Comparison of ENCODE assay signal across 8 mouse cellular contexts in the genomic region with DNA sequence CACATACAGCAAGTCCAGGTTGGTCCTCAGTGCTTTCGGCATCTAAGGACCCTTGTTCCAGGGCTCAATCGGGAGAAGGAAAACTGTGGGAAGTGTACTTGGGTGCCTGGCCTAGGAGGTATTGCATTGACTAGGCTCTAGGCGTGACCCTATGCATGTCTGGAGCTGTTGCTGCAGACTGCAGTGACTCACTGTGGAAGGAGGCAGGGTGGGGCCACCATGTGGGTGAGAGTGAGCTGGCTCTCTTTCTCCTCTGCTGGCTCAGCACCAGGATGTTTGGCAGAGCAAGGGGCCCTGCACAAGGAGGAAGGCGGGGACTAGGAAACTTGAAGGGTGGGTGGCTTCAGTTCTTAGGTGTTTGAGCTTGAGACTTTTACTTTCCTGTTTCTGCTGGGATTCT. TPM values are rescaled to one million over a fixed set of nuclear protein-coding genes. Genes with fewer than 3 reads are reported as not detected.
DNase-seq lines count a peak whose midpoint lies in the region; ATAC-seq and TF ChIP-seq lines count a peak whose summit lies in the region.

No protein-coding gene starts in this region.

- no peak overlapping the region for H3K9ac ChIP-seq in ES-Bruce4 (ENCODE audit: low read depth, poor library complexity, severe bottlenecking)
- no peak overlapping the region for H3K9ac ChIP-seq in hindbrain, embryonic 16.5 days (ENCODE audit: low read depth, low read length)
- H3K9ac ChIP-seq in midbrain, embryonic 16.5 days (ENCODE audit: low read depth, low read length): no peak overlapping the region

- ATAC-seq in hindbrain, embryonic 16.5 days: peak; percentile 75
- ATAC-seq in midbrain, embryonic 16.5 days: 0 out of 2 replicates have a peak, but pooled peaks have one; percentile 36

- no peak overlapping the region for H3K4me3 ChIP-seq in ES-Bruce4 (ENCODE audit: low read depth, low read length)
- no peak overlapping the region for H3K4me3 ChIP-seq in hindbrain, embryonic 16.5 days (ENCODE audit: low read length)
- H3K4me3 ChIP-seq in limb, embryonic 10.5 days: peak overlapping the region; percentile 11; the same call in 1 of the 2 replicates
- H3K4me3 ChIP-seq in midbrain, embryonic 16.5 days (ENCODE audit: low read depth, low read length): no peak overlapping the region

- no peak for TF ChIP-seq CTCF in ES-Bruce4 (IDR thresholded peaks at IDR 0.05; ENCODE audit: low read depth, low read length)

- H3K36me3 ChIP-seq in ES-Bruce4 (ENCODE audit: control insufficient read depth, insufficient read depth, low read length, poor library complexity, severe bottlenecking): peaks cover 15% of the 10 kb centered on the region
- H3K36me3 ChIP-seq in hindbrain, embryonic 16.5 days (ENCODE audit: control insufficient read depth, insufficient read depth, low read length): no peaks in the 10 kb centered on the region
- H3K36me3 ChIP-seq in limb, embryonic 10.5 days: peaks cover 23% of the 10 kb centered on the region
- H3K36me3 ChIP-seq in midbrain, embryonic 16.5 days (ENCODE audit: control insufficient read depth, insufficient read depth, low read length): peaks cover 3% of the 10 kb centered on the region; the same call in 1 of the 2 replicates

- H3K4me1 ChIP-seq in ES-Bruce4 (ENCODE audit: control insufficient read depth, insufficient read depth, low read length): peaks cover 2% of the 10 kb centered on the region
- no peaks in the 10 kb centered on the region; the same call in 1 of the 2 replicates for H3K4me1 ChIP-seq in hindbrain, embryonic 16.5 days (ENCODE audit: control insufficient read depth, insufficient read depth, low read depth, low read length)
- H3K4me1 ChIP-seq in limb, embryonic 10.5 days: peaks cover 23% of the 10 kb centered on the region
- no peaks in the 10 kb centered on the region for H3K4me1 ChIP-seq in midbrain, embryonic 16.5 days (ENCODE audit: control insufficient read depth, insufficient read depth, low read length)

- peak; percentile 93 for DNase-seq in adrenal gland, adult 2 months
- DNase-seq in frontal cortex, postnatal 36 days (ENCODE audit: low spot score in 2 of 2): peak; percentile 78
- DNase-seq in limb, embryonic 10.5 days (ENCODE audit: low spot score): no peak
- peak; percentile 70 for DNase-seq in telencephalon, adult 2 months (ENCODE audit: low read depth, low spot score)
- DNase-seq in cerebellum, adult 11 months: no peak

- TF ChIP-seq POLR2A in ES-Bruce4 (IDR thresholded peaks at IDR 0.05; ENCODE audit: insufficient read depth, low read length): no peak

- H3K9me3 ChIP-seq in ES-Bruce4 (replicated peaks; ENCODE audit: control insufficient read depth, insufficient read depth, low read length, poor library complexity, severe bottlenecking): no peaks in the 10 kb centered on the region
- H3K9me3 ChIP-seq in hindbrain, embryonic 16.5 days (ENCODE audit: control insufficient read depth, low read length): no peaks in the 10 kb centered on the region
- H3K9me3 ChIP-seq in limb, embryonic 10.5 days (replicated peaks): no peaks in the 10 kb centered on the region
- H3K9me3 ChIP-seq in midbrain, embryonic 16.5 days (replicated peaks; ENCODE audit: control insufficient read depth, low read length, poor library complexity, severe bottlenecking): no peaks in the 10 kb centered on the region

- TF ChIP-seq EP300 in ES-Bruce4 (IDR thresholded peaks at IDR 0.05; ENCODE audit: insufficient read depth, low read depth, low read length): no peak

- no peaks in the 10 kb centered on the region for H3K27me3 ChIP-seq in ES-Bruce4 (ENCODE audit: control insufficient read depth, insufficient read depth, low read length, poor library complexity, severe bottlenecking)
- no peaks in the 10 kb centered on the region for H3K27me3 ChIP-seq in hindbrain, embryonic 16.5 days (replicated peaks; ENCODE audit: control insufficient read depth, insufficient read depth, low read length)
- H3K27me3 ChIP-seq in limb, embryonic 10.5 days (ENCODE audit: low read depth, poor library complexity, severe bottlenecking): no peaks in the 10 kb centered on the region
- no peaks in the 10 kb centered on the region for H3K27me3 ChIP-seq in midbrain, embryonic 16.5 days (ENCODE audit: control insufficient read depth, insufficient read depth, low read depth, low read length)

- H3K4me2 ChIP-seq in hindbrain, embryonic 16.5 days (ENCODE audit: low read length): no peak overlapping the region
- H3K4me2 ChIP-seq in midbrain, embryonic 16.5 days (ENCODE audit: low read length): no peak overlapping the region

- 75% methylated on average over 4 of the region's 4 CpGs for WGBS in hindbrain, embryonic 16.5 days
- 64% methylated on average over 4 of the region's 4 CpGs for WGBS in limb, embryonic 10.5 days
- 71% methylated on average over 4 of the region's 4 CpGs for WGBS in midbrain, embryonic 16.5 days

- peak overlapping the region; percentile 64 for H3K27ac ChIP-seq in ES-Bruce4 (ENCODE audit: insufficient read depth, low read length)
- H3K27ac ChIP-seq in hindbrain, embryonic 16.5 days (ENCODE audit: low read depth, low read length): no peak overlapping the region
- H3K27ac ChIP-seq in limb, embryonic 10.5 days: 0 out of 2 replicates have a peak overlapping the region, but pooled peaks have one; percentile 47
- no peak overlapping the region for H3K27ac ChIP-seq in midbrain, embryonic 16.5 days (ENCODE audit: low read length)

RNA-seq across cellular contexts. Expression of a gene that starts 8.5 kb away (rescaled TPM):
- 162 and 163 TPM in 2 replicates for polyA plus RNA-seq in ES-Bruce4 (2011; ENCODE audit: insufficient read depth, insufficient read length, low read depth, missing spikeins)
- total RNA-seq in adrenal gland, adult 2 months (2021): 100 to 1,000 TPM in 1 of 2 experiments, 10 to 100 TPM in 1; 91.1 to 152 TPM
- 5.4 and 7.4 TPM in 2 replicates for polyA plus RNA-seq in adrenal gland, adult 2 months (2012; rRNA removed)
- polyA plus RNA-seq in hindbrain, embryonic 16.5 days (2015; fragmentation: Nextera tagmentation; extraction: Ambion mirVana): 3.5 and 4.8 TPM in 2 replicates
- polyA plus RNA-seq in limb, embryonic 10.5 days (2016; fragmentation: Nextera tagmentation; extraction: Ambion mirVana): 5.3 and 8.9 TPM in 2 replicates
- 2.7 and 3.2 TPM in 2 replicates for polyA plus RNA-seq in midbrain, embryonic 16.5 days (2015; fragmentation: Nextera tagmentation; extraction: Ambion mirVana)

RNA-seq across cellular contexts. Expression of a gene that starts 30.7 kb away (rescaled TPM):
- 1,175 and 1,274 TPM in 2 replicates for polyA plus RNA-seq in ES-Bruce4 (2011; ENCODE audit: insufficient read depth, insufficient read length, low read depth, missing spikeins)
- 100 to 1,000 TPM; 331 to 355 TPM for total RNA-seq in adrenal gland, adult 2 months (2021)
- polyA plus RNA-seq in adrenal gland, adult 2 months (2012; rRNA removed): 63.8 and 90.8 TPM in 2 replicates
- 284 and 301 TPM in 2 replicates for polyA plus RNA-seq in hindbrain, embryonic 16.5 days (2015; fragmentation: Nextera tagmentation; extraction: Ambion mirVana)
- polyA plus RNA-seq in limb, embryonic 10.5 days (2016; fragmentation: Nextera tagmentation; extraction: Ambion mirVana): 563 and 631 TPM in 2 replicates
- polyA plus RNA-seq in midbrain, embryonic 16.5 days (2015; fragmentation: Nextera tagmentation; extraction: Ambion mirVana): 283 and 293 TPM in 2 replicates

RNA-seq across cellular contexts. Expression of a gene that starts 43.9 kb away (rescaled TPM):
- polyA plus RNA-seq in ES-Bruce4 (2011; ENCODE audit: insufficient read depth, insufficient read length, low read depth, missing spikeins): 26.4 and 30.1 TPM in 2 replicates
- total RNA-seq in adrenal gland, adult 2 months (2021): 10 to 100 TPM; 19.6 to 23.9 TPM
- 16.3 and 22.4 TPM in 2 replicates for polyA plus RNA-seq in adrenal gland, adult 2 months (2012; rRNA removed)
- 23.9 and 26.3 TPM in 2 replicates for polyA plus RNA-seq in hindbrain, embryonic 16.5 days (2015; fragmentation: Nextera tagmentation; extraction: Ambion mirVana)
- polyA plus RNA-seq in limb, embryonic 10.5 days (2016; fragmentation: Nextera tagmentation; extraction: Ambion mirVana): 49.6 and 49.7 TPM in 2 replicates
- 25.6 and 26.2 TPM in 2 replicates for polyA plus RNA-seq in midbrain, embryonic 16.5 days (2015; fragmentation: Nextera tagmentation; extraction: Ambion mirVana)

RNA-seq across cellular contexts. Expression of a gene that starts 55.9 kb away (rescaled TPM):
- 106 and 108 TPM in 2 replicates for polyA plus RNA-seq in ES-Bruce4 (2011; ENCODE audit: insufficient read depth, insufficient read length, low read depth, missing spikeins)
- 10 to 100 TPM; 81.8 to 86.1 TPM for total RNA-seq in adrenal gland, adult 2 months (2021)
- polyA plus RNA-seq in adrenal gland, adult 2 months (2012; rRNA removed): 15.9 and 20.6 TPM in 2 replicates
- polyA plus RNA-seq in hindbrain, embryonic 16.5 days (2015; fragmentation: Nextera tagmentation; extraction: Ambion mirVana): 91.3 and 103 TPM in 2 replicates
- polyA plus RNA-seq in limb, embryonic 10.5 days (2016; fragmentation: Nextera tagmentation; extraction: Ambion mirVana): 229 and 233 TPM in 2 replicates
- polyA plus RNA-seq in midbrain, embryonic 16.5 days (2015; fragmentation: Nextera tagmentation; extraction: Ambion mirVana): 108 and 121 TPM in 2 replicates

Comparison
In these comparisons a context has a peak if more than half of its experiments do, and no peak if none do; other contexts are left out.
1. H3K27ac ChIP-seq: peak in ES-Bruce4 (single experiment) and limb, embryonic 10.5 days (single experiment); none in hindbrain, embryonic 16.5 days (single experiment) and midbrain, embryonic 16.5 days (single experiment).
2. DNase-seq: peak in adrenal gland, adult 2 months (single experiment), frontal cortex, postnatal 36 days (2 of 2) and telencephalon, adult 2 months (single experiment); none in limb, embryonic 10.5 days (single experiment) and cerebellum, adult 11 months (single experiment).
3. RNA of a gene that starts 8.5 kb away (polyA plus RNA-seq): 162 to 163 TPM in ES-Bruce4; 5.3 to 8.9 TPM in limb, embryonic 10.5 days, 5.4 to 7.4 TPM in adrenal gland, adult 2 months, 3.5 to 4.8 TPM in hindbrain, embryonic 16.5 days and 2.7 to 3.2 TPM in midbrain, embryonic 16.5 days; every median in the first group is over 10 times any median in the second.